Mouse (Mus musculus): ENCODE measurements around the gene Nectin2.
"Not testable (repeated sequence)": the region's sequence is repeated elsewhere in the genome, so short reads cannot be mapped to it uniquely, and the experiment has no call there.

The Nectin2 gene

DNA sequence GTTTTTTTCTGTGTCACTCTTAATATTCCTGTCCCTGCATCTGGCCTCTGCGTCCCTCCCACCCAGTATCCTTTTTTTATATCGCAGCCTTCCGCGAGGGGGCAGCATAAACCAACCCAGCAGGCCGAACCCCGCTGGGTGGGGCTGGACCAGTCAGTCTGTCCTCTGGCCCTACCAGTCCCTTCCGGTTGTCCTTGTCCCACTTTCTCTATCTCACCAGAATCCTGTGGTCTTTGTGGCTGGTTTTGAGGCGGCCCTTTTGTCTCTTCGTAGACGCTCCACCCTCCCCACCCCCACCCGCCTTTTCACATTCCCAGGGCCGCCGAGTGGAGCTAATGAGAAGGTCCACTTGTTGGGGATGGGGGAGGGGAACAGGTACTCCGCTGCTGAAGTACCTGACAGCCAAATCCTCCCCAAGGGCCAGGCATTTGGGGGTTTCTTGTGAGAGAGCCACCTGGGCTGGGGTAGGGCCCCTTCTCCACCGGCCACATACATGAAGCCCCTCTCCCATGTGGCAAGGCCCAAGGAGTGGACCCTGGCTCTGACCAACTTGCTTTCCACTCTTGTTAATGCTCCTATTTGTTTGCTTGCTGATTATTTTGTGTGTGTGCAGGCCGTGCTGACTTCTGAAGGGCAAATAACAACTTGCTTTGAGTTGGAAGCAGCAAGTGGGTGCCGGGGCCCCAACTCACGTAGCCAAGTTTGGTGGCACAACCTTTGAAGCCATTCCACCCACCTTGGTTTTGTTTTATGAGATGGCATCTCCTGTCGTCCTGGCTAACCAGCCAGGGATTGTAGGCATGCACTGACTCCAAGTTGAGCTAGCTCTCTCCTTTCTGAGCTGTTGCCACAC, at the start of gene Nectin2:
Nectin2 (minus strand) TSS at position 267 of the 853 bp plus-strand sequence.
- DNase-seq (ENCODE audit: low spot score in 2 of 2): peak in 1 of 2 experiments; percentile 82

DNA sequence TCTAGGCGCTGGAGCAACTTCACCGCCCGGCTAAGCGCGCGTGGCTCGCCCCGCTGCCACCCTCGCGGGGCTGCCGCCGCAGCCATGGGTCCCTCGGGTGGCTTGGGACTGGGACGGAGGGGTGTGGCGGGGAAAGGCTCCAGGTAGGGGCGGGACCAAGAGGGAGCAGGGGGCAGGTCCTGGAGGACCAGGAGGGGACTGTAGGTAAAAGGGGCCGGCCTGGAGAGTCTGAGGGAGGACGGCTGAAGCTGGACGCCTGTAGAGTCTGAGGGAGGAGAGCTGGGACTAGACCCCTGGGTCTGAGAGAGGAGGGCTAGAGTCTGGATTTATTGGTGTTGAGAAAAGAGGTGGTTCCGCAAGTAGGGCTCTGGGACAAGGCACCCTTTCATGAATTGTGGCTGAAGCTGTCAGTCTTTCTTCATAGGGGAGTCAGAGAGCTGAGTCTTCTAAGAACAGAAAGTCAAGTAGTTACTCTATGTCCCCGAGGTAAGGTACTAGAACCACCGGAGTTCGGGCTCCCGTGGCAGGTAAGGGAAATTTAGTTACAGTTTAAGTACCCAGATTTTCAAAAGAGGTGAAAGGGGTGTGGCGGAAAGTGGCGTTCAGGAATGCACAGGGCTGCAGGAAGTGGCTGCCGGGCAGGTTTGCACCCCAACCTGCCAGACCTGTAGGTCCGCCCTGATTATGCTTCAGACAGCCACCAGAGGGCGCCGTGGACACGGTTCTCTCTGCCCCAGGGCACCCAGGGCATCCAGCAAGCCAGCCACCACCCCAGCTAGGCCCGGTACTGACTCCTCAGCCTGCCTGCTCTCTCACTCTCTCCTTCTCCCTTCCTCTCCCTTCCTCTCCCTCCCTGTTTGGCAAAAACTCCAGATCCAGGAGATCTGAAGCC, 46.7 kb upstream of the Nectin2 start, which contains the start of gene Cblc:
Cblc (minus strand) TSS at position 113 of the 892 bp plus-strand sequence.
- peak in 1 of 2 experiments; percentile 41 for DNase-seq (ENCODE audit: low spot score in 2 of 2)

DNA sequence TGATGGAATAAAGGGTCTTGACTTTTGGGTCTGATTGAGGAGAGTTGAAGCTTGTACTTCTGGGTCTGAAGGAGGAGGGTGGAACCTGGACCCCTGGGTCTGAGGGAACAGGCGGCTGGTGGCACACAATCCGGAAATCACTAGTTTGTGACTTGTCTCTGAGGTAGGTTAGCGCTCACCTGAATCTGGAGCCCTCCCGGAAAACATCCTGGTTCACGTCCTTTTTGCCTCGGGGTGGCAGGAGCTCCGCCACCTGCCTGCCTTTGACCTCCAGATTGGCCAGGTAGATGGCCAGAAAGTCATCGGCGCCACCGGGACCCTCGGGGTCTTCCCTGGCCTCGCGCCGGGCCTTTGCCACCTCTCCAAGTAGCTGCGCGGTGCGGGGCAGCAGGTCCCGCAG, 46.0 kb upstream of the Nectin2 start:
- DNase-seq (ENCODE audit: low spot score in 2 of 2): no peak

DNA sequence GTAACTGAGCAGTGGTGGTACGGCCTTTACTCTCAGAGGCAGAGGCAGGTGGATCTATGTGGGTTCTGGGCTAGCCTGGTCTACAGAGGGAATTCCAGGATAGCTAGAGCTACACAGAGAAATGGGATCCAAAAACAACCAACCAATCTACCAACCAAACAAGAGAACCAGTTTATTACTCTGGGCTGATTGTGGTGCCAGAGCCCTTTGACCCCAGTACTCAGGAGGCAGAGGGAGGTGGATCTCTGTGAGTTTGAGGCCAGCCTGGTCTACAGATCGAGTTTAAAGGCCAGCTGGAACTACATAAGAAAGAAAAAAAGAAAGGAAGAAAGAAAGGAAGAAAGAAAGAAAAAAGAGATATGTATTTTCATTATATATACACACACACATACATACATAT, 45.0 kb upstream of the Nectin2 start:
- DNase-seq (ENCODE audit: low spot score in 2 of 2): no peak

DNA sequence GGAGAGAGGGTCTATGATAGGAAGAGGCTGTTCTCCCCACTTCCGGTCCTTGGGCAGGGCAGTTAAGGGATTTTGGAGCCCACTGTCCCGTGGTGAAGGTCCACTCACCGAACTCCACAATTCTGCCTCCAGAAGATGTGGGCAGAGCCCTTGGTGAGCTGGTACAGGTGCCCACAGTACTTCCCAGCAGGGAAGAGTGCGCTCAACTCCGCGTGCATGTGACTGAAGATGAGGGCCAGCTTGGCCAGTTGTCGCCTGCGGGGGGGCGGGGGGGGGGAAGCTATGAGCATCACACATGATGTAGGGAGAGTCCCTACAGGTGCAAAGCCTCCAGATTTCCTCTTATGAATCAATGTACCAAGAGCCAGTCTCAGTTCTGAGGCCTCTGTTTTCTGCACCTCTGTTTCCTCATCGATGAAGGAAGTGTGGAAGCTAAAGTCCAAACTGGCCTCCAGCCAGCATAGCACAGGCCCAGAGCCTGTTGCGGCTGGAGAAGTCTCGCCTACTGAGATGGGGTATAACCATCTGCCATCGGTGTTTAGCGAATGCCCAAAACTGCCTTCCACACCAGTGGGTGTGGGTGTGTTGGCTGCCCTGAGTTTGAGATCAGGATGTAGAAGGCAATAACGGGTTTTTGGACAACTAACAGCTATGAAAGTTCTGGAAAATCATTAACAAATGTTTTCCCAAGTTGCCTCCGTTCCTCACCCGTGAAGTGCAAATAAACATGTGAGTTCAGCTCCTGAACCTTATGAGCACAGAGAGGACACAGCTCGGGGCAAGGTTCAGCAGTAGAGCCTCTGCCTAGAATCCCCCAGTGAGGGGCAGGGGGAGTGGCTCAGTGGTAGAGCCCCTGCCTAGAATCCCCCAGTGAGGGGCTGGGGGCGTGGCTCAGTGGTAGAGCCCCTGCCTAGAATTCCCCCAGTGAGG, 42.7 kb upstream of the Nectin2 start:
- no peak for DNase-seq (ENCODE audit: low spot score in 2 of 2)

DNA sequence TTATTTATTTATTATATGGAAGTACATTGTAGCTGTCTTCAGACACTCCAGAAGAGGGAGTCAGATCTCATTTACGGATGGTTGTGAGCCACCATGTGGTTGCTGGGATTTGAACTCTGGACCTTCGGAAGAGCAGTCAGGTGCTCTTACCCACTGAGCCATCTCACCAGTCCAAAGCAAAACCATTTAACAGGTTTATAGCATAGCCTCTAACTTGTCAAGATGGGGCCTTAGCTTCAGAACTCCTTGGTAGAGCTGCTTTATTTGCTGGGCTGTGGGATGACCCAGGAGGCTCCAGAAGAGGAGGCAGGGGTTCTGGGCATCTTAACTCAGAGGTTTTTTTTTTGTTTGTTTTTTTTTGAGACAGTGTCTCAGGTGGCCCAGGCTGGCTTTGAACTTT, 41.2 kb upstream of the Nectin2 start:
- not testable (repeated sequence) for DNase-seq (ENCODE audit: low spot score in 2 of 2)

DNA sequence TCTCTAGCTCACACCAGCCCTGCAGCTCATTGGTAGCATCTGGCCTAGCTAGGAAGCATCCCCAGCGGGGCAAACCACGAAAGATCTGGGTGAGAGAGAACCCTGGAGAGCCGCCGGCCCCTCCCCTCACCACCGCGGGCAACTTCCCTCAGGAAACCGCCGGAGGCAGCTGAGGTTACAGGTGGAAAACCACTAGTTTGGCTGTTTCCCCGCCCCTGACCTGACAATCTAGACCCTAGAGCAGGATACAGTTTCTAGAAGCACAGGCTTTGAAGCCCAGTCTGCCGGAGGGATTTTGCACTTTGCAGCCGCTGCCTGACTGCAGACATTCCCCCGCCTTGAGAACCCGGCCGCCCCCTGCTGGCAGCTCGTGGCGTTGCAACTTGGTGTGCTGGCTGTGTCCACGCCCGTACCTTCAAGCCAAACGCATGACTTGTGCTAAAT, 39.6 kb upstream of the Nectin2 start:
- peak in 1 of 2 experiments; percentile 86 for DNase-seq (ENCODE audit: low spot score in 2 of 2)

DNA sequence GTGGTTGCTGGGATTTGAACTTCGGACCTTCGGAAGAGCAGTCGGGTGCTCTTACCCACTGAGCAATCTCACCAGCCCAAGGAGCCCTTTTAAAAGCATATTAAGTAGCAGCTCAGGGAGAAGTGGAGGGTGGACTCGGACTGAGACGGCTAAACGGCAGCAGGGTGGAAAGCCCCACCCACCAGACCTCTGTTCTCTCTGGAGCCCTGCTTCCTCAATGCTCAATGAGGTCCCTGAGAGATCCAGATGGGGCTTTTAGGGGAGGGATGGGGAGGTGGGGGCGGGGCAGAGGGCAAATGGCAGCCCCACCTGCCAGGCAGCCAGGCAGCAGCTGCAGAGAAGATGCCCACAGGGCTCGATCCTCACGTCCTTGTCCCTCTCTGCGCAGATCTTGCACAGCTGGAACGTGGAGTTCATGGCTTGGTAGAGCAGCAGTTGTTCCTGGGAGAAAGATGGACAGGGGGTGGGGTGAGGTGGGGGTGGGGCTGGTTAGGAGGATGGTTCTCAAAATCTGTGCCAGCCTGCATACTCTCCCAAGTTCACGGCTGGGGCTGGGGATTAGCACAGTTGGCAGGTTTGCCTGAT, 35.7 kb upstream of the Nectin2 start:
- DNase-seq (ENCODE audit: low spot score in 2 of 2): no peak

DNA sequence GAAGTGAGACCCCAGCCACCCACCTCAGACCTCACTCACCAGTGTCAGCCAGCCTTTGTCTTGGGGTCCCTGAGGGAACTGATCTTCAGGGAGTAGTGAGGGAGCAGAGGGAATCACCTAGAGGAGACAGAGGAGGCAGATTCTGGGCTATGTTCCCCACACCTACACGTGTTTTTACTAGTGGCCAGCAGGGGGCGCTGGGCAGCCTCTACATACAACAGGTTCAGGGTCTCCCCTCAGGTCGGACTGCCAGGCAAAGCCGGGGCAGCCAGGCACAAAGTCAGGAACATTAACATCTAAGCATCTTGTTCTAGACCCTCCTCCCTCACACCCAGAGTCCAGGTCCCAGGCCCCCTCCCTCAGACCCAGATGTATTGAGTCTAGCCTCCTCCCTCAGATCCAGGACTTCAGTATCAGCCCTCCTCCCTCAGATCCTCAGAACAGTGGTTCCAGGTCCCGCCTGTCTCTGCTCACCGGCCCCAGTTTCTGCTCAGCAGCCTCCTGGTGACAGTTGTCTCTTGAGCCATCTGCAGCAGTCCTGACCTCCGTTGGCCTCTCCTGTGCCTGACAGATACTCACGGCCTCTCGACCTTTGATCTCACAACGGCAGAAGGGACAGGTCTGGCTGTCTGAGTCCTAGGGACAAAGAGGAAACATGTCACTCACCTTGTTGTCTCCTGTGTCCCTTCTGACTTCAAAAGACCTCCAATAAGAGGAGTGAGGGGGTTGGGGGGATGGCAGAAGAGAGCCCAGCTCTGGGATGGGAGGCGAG, 34.7 kb upstream of the Nectin2 start:
- no peak for DNase-seq (ENCODE audit: low spot score in 2 of 2)

DNA sequence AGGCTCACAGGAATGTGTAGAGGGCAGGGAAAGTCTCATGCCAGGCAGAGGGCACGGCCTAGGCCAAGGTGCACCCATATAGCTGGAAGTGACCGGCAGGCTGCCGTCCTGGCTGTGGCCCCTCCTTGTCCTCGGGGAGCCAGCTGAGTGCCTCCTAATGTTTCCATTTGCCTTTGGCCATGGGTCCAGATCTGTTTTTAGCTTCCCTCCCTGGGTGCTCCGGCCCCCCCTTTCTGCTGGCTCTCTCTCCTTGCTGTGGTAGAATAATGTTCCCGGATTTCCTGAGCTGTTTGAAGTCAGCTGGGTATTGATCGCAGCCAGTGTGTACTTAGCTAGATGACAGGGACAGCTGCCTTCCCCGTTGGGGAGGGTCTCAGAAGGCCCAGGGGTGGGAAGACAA, 33.3 kb upstream of the Nectin2 start:
- DNase-seq (ENCODE audit: low spot score in 2 of 2): no peak

DNA sequence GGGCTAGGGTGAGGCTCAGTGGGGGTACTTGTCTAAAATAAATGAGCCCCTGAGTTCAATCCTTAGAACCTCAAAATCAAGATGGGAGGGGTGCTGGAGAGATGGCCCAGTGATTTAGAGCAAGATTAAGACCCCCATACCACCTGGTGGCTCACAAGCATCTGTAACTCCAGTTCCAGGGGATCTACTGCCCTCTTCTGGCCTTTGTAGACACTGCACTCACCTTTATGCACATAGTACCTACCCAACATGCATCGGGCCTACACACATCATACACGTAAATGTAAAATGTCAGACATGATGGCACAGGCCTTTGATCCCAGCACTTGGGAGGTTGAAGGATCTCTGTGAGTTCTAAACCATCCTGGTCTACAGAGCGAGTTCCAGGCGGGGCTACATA, 32.4 kb upstream of the Nectin2 start:
- DNase-seq (ENCODE audit: low spot score in 2 of 2): no peak

DNA sequence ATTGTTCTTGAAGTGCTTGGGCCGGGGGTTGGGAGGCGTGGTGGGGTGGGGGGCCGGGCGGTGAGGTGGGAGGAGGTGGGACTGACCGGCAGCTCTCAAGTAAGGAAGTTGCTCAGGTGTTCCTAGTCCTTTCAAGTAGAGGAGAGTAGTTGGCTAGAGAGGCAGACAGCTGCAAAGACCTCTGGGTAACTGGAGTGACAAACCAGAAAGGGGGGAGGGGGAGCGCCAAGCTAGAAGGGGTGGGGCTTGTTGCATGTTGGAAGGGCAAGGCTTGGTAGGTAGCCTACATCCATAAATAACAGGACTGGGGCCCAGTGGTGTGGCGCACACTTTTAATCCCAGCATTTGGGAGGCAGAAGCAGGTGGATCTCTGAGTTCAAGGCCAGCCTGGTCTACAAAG, 31.5 kb upstream of the Nectin2 start:
- no peak for DNase-seq (ENCODE audit: low spot score in 2 of 2)

DNA sequence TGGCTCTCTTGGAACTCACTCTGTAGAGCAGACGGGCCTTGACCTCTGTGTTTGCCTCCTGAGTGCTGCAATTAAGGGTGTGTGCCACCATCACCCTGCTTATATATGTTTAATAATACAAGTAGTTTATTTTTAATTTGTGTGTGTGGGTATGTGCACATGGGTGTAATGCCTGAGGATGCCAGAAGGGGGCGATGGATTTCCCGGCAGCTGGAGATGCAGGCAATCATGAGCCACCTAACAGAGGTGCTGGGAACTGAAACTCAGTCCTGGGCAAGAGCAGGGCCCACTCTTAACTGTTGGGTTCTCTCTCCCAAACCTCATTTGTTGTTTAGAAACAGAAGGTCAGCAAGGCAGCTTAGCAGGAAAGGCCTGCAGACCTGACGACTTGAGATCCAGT, 29.6 kb upstream of the Nectin2 start:
- no peak for DNase-seq (ENCODE audit: low spot score in 2 of 2)

DNA sequence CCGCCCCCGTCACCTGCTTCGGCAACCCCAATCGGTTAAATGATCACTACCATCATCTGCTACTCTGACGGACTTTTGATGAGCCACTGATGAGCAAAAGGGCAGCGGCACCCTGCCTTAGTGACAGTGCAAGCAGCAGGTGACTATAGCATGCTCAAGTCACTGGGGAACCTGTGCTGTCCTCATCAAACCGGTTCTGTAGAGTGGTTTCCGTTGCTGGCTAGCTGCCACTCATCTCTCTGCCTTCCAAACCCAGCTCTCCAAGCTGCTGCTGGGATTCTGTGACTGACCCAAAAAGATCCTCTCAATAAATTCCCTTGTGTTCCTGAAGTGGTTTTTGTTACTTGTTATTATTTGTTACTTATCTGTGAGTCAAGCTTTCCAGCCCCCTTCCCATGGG, 28.4 kb upstream of the Nectin2 start:
- DNase-seq (ENCODE audit: low spot score in 2 of 2): no peak

DNA sequence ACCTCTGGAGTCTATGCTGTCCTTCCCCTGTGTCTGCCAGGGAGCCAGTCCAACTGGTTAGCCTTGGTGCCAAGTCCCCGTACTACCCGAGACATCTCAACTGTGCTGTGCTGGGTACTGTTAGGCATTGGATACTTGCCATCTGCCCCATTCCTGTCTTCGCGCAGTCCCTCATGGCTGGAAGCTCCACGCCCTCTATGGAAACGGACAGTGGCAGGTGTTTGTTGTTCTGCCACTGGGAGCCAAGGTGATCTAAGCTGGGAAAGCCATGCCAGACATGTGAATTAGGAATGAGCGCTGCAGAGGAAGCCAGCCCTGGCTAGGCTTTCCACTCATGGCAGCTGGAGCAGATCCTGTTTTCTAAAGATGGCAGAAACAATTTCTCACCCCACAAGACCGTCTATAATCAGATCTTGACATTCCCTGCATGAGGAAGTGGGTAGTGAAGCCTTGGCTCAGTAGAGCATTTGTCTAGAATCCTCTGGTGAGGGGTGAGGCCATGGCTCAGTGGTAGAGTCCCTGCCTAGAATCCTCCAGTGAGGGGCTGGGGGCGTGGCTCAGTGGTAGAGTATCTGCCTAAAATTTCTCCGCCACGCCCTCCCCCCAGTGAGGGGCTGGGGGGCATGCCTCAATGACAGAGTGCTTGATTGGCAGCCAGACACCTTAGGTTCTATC, 26.9 kb upstream of the Nectin2 start:
- DNase-seq (ENCODE audit: low spot score in 2 of 2): no peak

DNA sequence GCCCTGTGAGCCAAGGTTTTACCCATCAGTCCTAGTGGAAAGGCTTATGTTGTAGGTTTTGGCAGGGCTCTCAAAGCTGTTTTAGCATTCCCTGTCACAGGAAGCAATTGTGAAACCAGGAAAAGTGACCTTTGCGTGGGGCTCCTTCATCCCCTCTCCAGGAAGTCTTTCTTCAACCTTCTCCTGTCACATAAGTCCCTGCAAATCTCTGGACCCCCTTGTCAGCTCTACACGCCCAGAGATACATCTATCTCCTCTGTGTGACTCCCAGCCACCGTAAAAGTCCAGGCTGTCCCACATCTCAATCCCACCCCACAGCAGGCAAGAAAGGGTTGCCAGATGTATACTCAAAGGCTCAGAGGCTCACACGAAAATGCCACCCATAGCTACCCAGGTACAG, 21.4 kb upstream of the Nectin2 start:
- DNase-seq (ENCODE audit: low spot score in 2 of 2): no peak

DNA sequence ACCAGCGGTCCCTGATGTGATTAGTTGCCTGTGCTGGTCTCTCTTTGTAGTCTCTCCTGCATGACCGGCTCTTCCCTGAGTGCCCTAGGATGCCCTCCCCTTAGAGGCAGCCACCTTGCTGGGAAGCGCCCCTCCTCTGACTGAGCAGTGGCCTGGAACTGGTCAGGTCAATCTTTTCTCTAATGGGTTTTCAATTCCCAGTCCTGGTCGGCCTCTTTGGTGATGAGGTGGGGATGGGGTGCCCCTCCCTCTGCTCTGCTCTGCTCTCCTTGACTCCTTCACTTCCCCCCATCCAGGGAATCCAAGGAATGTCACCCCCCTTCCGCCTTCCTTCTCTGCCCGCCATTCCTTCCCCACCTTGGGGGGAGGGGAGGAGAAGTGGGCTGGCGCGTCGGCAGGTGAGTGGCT, 20.7 kb upstream of the Nectin2 start, which contains the start of gene Bcam:
Bcam (minus strand) TSS at position 33 of the 408 bp plus-strand sequence.
- DNase-seq (ENCODE audit: low spot score in 2 of 2): no peak

DNA sequence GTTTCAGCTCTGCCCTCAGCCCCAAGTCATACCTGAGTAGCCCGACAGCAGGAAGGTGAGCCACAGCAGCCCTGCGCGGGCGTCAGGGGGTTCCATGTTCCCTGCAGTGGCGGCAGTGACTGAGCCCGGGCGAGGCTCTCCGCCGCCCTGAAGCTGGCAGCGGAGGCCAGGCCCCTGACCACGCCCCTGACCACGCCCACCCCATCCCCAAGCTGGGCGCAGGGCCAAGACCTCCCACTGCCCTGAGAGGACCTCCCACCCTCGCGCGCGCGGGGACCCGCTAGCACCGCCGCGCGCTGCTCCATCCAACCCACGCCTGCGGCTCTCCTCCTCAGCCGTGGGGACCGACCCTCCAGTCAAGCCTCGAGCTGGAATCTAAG, 20.1 kb upstream of the Nectin2 start:
- DNase-seq (ENCODE audit: low spot score in 2 of 2): peak in 1 of 2 experiments; percentile 34

Measured in left cerebral cortex, adult 9 months (tissue).